Mouse (Mus musculus) brain, embryonic 14.5 days (tissue): ENCODE results near the gene Taf5l. TPM values are rescaled to one million over a fixed set of nuclear protein-coding genes. Genes with fewer than 3 reads are reported as not detected.
A peak's percentile ranks its signal among the peaks of the same experiment; 100 is the strongest.

Experiments used
- DNase-seq: peaks from one replicate; pipeline ENCODE4 v3.0.0-alpha.2; 2011; ENCODE audit warnings: low read depth
- CTCF ChIP-seq: fragments of 200-500 bp; IDR thresholded peaks from 2 replicates; pipeline ENCODE4 v1.5.1; 2012; ENCODE audit warnings: inconsistent platforms, mild to moderate bottlenecking, moderate library complexity, borderline replicate concordance; ENCODE audit not compliant: insufficient read depth, insufficient read length; ENCODE audit errors: extremely low read depth
- POLR2A ChIP-seq: fragments of 200-500 bp; IDR thresholded peaks from 2 replicates; pipeline ENCODE4 v1.6.1; 2012; ENCODE audit warnings: mild to moderate bottlenecking, inconsistent platforms, borderline replicate concordance; ENCODE audit not compliant: poor library complexity, insufficient read depth, insufficient read length, severe bottlenecking; ENCODE audit errors: extremely low read depth
- polyA plus RNA-seq: library from polyadenylated mRNA; depleted of rRNA; stranded (reverse); fragments of >200 nt; gene quantifications from 2 replicates; pipeline ENCODE4 v1.2.3, GENCODE M21; 2012

Taf5l gene
- polyA plus RNA-seq, 1 experiment, result 27.9 TPM

DNA sequence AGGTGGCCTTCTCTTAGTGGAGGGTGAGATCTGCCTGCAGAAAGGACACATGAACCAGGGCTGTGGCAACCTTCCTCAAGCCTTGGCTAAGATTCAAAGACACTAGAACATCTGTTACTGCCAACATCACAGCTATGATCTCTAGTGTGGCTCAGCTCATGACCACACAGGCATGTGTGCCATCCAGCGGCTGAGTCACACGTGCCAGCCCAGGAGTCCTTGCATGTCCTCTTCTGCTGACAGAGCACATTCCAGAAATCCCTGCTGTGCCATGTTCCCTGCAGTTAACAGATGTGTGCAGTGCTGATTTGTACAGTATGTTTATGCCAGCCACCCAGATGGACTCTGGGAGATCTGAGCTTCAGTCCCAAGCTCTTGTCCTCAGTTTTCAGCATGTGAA is 21.6 kb downstream of the Taf5l start:
- no peak for DNase-seq
- TF ChIP-seq CTCF (no peak), POLR2A (no peak)

- no peak for DNase-seq
- TF ChIP-seq CTCF (no peak), POLR2A (no peak)
Measured at GRCm38 (mm10) chr8:123993997-123994396, 27.2 kb downstream of the Taf5l start.

GRCm38 (mm10) chr8:123993597-123993996 is 27.6 kb downstream of the Taf5l start:
- no peak for TF ChIP-seq CTCF
- no peak for TF ChIP-seq POLR2A
- DNase-seq, result no peak

GRCm38 (mm10) chr8:123992587-123992986 is 28.6 kb downstream of the Taf5l start:
- DNase-seq, result peak; percentile 47
- TF ChIP-seq CTCF (no peak), POLR2A (no peak)

- DNase-seq, result no peak
- TF ChIP-seq CTCF (no peak), POLR2A (no peak)
Measured at GRCm38 (mm10) chr8:123990277-123991049, 30.7 kb downstream of the Taf5l start.

- DNase-seq, result no peak
- TF ChIP-seq POLR2A, result no peak
- no peak for TF ChIP-seq CTCF
Measured at GRCm38 (mm10) chr8:123989128-123989527, 32.1 kb downstream of the Taf5l start.

DNA sequence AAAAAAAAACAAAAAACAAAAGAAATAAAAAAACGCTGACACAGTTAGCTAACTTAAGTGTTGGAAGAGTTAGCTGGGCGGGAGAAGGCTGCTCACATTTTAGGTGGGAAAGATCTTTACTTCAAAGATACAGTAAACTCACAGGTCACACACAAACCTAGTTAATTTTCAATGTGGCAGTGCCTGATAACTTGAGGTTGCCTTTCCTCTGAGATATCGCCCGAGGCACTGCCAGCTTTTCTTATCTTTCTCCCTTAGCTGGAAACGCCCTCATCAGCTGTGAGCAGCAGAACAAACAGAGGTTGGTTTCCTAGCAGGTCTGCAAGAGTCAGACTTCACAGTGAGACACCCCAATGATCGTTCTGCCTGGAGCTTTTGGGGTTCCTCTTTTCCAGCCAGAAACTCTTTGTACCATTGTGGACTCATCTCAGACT is 32.6 kb downstream of the Taf5l start:
- no peak for DNase-seq
- no peak for TF ChIP-seq CTCF
- no peak for TF ChIP-seq POLR2A

DNA sequence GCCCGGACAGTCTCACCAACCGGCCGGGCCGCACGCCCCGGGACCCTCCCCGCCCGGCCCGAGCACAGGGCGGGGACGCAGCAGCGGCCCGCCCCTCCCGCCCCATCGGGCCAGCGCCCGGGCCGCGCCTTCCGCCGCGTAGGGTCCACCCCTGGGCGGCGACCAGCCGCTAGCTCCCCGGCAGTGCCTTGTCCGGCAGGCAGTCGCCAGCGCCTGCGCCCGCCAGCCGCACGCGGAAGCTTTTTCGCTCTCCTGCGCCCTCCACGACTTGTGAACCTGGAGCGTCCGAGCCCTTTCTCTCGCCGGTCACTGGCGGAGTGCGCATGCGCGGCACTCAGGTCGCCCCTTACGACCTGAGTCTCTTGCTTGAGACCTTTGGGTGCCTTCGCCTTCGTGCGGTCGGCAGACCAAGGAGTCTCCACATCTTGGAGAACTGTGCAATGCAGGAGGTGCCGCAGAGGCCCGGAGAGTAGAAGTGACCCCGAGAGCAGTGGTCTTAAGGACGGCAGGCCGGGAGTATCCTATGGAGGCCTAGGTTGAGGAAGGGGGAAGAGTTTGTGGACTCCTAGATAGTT is 38.3 kb downstream of the Taf5l start, which contains the start of gene Abcb10:
Gene Abcb10 (minus strand): TSS at position 297 of the 575 bp plus-strand sequence.
- peak; percentile 86 for DNase-seq
- TF ChIP-seq POLR2A (peak; percentile 54), CTCF (no peak)

GRCm38 (mm10) chr8:123982291-123982793 is 38.9 kb downstream of the Taf5l start:
- peak; percentile 35 for DNase-seq
- no peak for TF ChIP-seq POLR2A
- no peak for TF ChIP-seq CTCF

DNA sequence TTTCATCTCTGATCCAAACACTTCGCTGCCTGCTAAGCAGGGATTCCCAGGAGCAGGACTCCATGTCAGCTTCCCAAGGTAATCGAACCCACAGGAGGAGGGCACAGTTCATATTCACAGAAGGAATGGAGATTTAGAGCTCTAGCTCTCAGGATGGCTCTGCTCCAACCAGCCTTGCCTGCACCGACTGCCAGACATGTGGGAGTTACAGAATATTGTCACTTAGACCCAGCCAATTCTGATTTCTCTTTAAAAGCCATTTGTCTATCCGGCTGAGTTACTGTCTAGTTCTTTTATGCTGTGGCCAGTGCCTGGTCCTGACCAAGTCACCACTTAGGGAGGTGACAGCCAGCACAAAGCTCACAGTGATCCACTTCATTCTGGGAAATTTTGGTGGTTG is 39.5 kb downstream of the Taf5l start:
- TF ChIP-seq POLR2A (no peak), CTCF (no peak)
- DNase-seq, result peak; percentile 26

GRCm38 (mm10) chr8:123980239-123980638 is 41.0 kb downstream of the Taf5l start:
- TF ChIP-seq CTCF, result no peak
- no peak for TF ChIP-seq POLR2A
- no peak for DNase-seq

DNA sequence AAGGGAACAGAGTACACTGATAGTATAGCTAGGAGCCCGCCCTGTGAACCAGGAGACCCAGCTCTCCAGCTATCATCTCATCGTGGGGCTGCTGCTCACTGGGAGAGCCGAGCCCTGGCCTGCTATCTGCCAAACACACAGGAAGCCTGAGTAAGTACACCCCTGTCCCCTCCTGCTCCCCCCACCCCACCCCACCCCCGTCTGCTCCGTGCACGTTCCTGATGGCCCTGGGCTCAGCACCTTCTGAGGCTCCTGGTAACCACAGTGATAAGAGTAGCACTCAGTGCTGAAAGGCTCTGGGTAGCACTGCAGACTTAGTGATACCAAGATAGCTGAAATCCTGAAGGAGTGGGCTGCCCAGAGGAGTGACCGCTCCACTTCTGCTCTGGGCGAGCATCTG is 42.3 kb downstream of the Taf5l start:
- TF ChIP-seq POLR2A (no peak), CTCF (no peak)
- DNase-seq, result no peak

- TF ChIP-seq POLR2A (no peak), CTCF (no peak)
- peak; percentile 42 for DNase-seq
Measured at GRCm38 (mm10) chr8:123978166-123978838, 42.9 kb downstream of the Taf5l start.
